Mouse (Mus musculus) brain, embryonic 14.5 days (tissue): ENCODE data around the gene 2210407C18Rik. TPM values are rescaled to one million over a fixed set of nuclear protein-coding genes. Genes with fewer than 3 reads are reported as not detected.

Source experiments
- DNase-seq: peaks from one replicate; pipeline ENCODE4 v3.0.0-alpha.2; 2011; ENCODE audit warnings: low read depth
- CTCF ChIP-seq: fragments of 200-500 bp; IDR thresholded peaks from 2 replicates; pipeline ENCODE4 v1.5.1; 2012; ENCODE audit warnings: inconsistent platforms, mild to moderate bottlenecking, moderate library complexity, borderline replicate concordance; ENCODE audit not compliant: insufficient read depth, insufficient read length; ENCODE audit errors: extremely low read depth
- POLR2A ChIP-seq: fragments of 200-500 bp; IDR thresholded peaks from 2 replicates; pipeline ENCODE4 v1.6.1; 2012; ENCODE audit warnings: mild to moderate bottlenecking, inconsistent platforms, borderline replicate concordance; ENCODE audit not compliant: poor library complexity, insufficient read depth, insufficient read length, severe bottlenecking; ENCODE audit errors: extremely low read depth
- polyA plus RNA-seq: library from polyadenylated mRNA; depleted of rRNA; stranded (reverse); fragments of >200 nt; gene quantifications from 2 replicates; pipeline ENCODE4 v1.2.3, GENCODE M21; 2012

Gene 2210407C18Rik
- polyA plus RNA-seq, 1 experiment = not detected

- TF ChIP-seq CTCF (no peak), POLR2A (no peak)
- no peak for DNase-seq
Measured at GRCm38 (mm10) chr11:58618369-58618768, 2.5 kb upstream of the 2210407C18Rik start.

GRCm38 (mm10) chr11:58614526-58614925 is 1.3 kb downstream of the 2210407C18Rik start:
- TF ChIP-seq CTCF (no peak), POLR2A (no peak)
- no peak for DNase-seq

- TF ChIP-seq POLR2A (no peak), CTCF (no peak)
- DNase-seq = no peak
Measured at GRCm38 (mm10) chr11:58613359-58613758, 2.5 kb downstream of the 2210407C18Rik start.

- DNase-seq = no peak
- TF ChIP-seq CTCF (no peak), POLR2A (no peak)
Measured at GRCm38 (mm10) chr11:58607030-58607429, 8.8 kb downstream of the 2210407C18Rik start.

GRCm38 (mm10) chr11:58606177-58606919 is 9.5 kb downstream of the 2210407C18Rik start:
- DNase-seq = no peak
- TF ChIP-seq POLR2A = no peak
- no peak for TF ChIP-seq CTCF

- DNase-seq = no peak
- TF ChIP-seq POLR2A (no peak), CTCF (no peak)
Measured at GRCm38 (mm10) chr11:58605228-58605627, 10.6 kb downstream of the 2210407C18Rik start.

GRCm38 (mm10) chr11:58604688-58605087 is 11.2 kb downstream of the 2210407C18Rik start:
- no peak for TF ChIP-seq POLR2A
- TF ChIP-seq CTCF = no peak

GRCm38 (mm10) chr11:58602800-58603560 is 12.9 kb downstream of the 2210407C18Rik start:
- DNase-seq = no peak
- TF ChIP-seq POLR2A = no peak
- no peak for TF ChIP-seq CTCF

More at GRCm38 (mm10) chr11:58604688-58605087, 11.2 kb downstream of the 2210407C18Rik start:
- DNase-seq = no peak

GRCm38 (mm10) chr11:58602062-58602461 is 13.8 kb downstream of the 2210407C18Rik start:
- no peak for DNase-seq
- TF ChIP-seq POLR2A (no peak), CTCF (no peak)

GRCm38 (mm10) chr11:58597837-58598236 is 18.0 kb downstream of the 2210407C18Rik start:
- DNase-seq = no peak
- TF ChIP-seq CTCF (no peak), POLR2A (no peak)

GRCm38 (mm10) chr11:58594814-58595213 is 21.1 kb downstream of the 2210407C18Rik start, which contains the start of gene Olfr324:
Olfr324 (plus strand) TSS chr11:58595114.
- TF ChIP-seq POLR2A (no peak), CTCF (no peak)
- DNase-seq = no peak
